Mouse (Mus musculus): ENCODE measurements around the gene Vgll4.

DNA sequence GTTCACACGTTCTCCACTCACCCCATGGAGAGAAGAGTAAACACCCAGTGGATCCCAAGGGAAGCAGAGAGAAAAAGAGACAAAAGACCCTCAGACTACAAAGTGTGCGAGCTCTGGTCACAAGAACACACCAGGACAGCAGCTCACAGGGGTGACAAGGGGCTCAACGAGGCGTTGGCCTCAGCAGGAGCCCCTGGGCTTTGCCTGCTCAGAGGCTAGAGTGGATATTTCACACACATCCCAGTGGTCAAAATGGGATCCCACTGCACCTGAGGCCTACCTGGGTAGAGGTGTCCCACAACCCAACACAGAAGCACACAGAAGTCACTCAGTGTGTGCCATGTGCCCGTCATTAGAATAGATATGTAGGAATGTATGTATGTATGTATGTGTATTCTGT is 84.7 kb downstream of the Vgll4 start:
- TF ChIP-seq CTCF (IDR thresholded peaks at IDR 0.05; ENCODE audit: borderline replicate concordance, insufficient read depth, low read length): no peak
- TF ChIP-seq POLR2A (IDR thresholded peaks at IDR 0.05; ENCODE audit: low read depth, low read length): no peak
